Mouse (Mus musculus) liver, embryonic 13.5 days (tissue): Measurements from ENCODE around the gene Wwc2. TPM values are rescaled to one million over a fixed set of nuclear protein-coding genes. Genes with fewer than 3 reads are reported as not detected.

Experiments
- ATAC-seq: fragments of 200-750 bp; cut with Nextera tagmentation; 2 replicates; pipeline ENCODE4 v1.8.0; 2017; ENCODE audit warnings: low read depth, mild to moderate bottlenecking, moderate number of reproducible peaks, moderate library complexity
- DNase-seq: peaks from one replicate; pipeline ENCODE4 v3.0.0; 2022
- H3K27ac ChIP-seq: fragments of 300-500 bp; sonication (generic); 2 replicates; pipeline ENCODE4 v1.5.1; 2015; ENCODE audit warnings: moderate library complexity, mild to moderate bottlenecking, inconsistent platforms
- H3K27me3 ChIP-seq: fragments of 300-500 bp; sonication (generic); 2 replicates; pipeline ENCODE4 v1.6.1; 2015; ENCODE audit warnings: mild to moderate bottlenecking, inconsistent platforms
- H3K36me3 ChIP-seq: fragments of 300-500 bp; sonication (generic); 2 replicates; pipeline ENCODE4 v1.6.1; 2015; ENCODE audit warnings: mild to moderate bottlenecking, inconsistent platforms
- H3K4me1 ChIP-seq: fragments of 300-500 bp; sonication (generic); replicated peaks from 2 replicates; pipeline ENCODE4 v1.6.1; 2015; ENCODE audit warnings: inconsistent platforms
- H3K4me2 ChIP-seq: fragments of 300-500 bp; sonication (generic); 2 replicates; pipeline ENCODE4 v1.6.1; 2015; ENCODE audit warnings: inconsistent platforms, mild to moderate bottlenecking, moderate library complexity
- H3K4me3 ChIP-seq: fragments of 300-500 bp; sonication (generic); replicated peaks from 2 replicates; pipeline ENCODE4 v1.5.1; 2015; ENCODE audit warnings: mild to moderate bottlenecking, inconsistent platforms
- H3K9ac ChIP-seq: fragments of 300-500 bp; sonication (generic); 2 replicates; pipeline ENCODE4 v1.6.1; 2015; ENCODE audit warnings: mild to moderate bottlenecking, inconsistent platforms
- H3K9me3 ChIP-seq: fragments of 300-500 bp; sonication (generic); replicated peaks from 2 replicates; pipeline ENCODE4 v1.6.1; 2016; ENCODE audit warnings: inconsistent platforms
- WGBS: fragments of 180-500 bp; shearing (Covaris S2); methylation state at CpG from one replicate; pipeline ENCODE4 v1.1.7; 2015; ENCODE audit not compliant: insufficient replicate concordance; 5-methylcytosine and 5-hydroxymethylcytosine counted together
- polyA plus RNA-seq: library from polyadenylated mRNA; unstranded; fragments of >200 nt; fragmentation: Nextera tagmentation; extraction: Ambion mirVana; gene quantifications from 2 replicates; pipeline ENCODE4 v1.2.1, GENCODE M21; 2015

The Wwc2 gene
- polyA plus RNA-seq, 1 experiment from 2014 or later, result 1.5 TPM

DNA sequence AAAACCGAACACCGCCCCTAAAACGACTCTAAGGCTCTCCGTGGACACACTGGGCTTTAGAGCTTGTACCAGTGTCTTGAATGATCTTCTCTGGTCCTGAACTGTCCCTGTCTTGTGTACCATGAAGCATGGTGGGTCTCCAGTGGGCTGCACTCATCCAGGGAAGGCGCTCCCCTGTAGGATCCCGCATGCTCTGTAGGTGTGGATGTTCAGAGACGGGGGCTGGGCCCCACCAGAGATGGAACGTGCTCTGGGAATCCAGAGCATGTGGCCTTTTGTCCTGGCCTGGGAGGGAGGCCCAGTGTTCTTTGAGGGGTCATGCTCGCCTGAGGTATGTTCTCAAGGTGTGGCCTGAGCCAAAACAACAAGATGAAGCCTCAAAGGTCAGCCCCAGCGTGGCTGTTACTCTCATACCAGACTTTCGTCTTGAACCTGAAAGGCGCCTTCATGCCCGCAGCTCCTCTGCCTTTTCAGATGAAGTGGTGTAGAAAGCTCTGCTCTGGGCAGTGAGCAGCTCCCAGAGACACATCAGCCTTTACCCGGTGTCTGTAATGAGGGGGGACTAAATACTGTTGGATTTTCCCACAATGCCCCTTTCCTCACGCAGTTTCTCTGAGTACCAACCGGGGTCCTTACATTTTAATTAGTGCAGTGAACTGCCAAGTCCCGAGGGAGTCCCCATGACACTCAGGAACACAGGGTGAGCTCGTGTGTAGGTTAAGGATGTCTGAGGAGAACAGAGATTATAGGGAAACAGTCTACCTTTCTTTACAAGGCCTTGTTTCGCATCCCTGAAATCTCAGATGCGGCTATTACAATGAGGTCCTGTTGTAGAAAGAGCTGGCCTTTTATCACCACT is 169.6 kb downstream of the Wwc2 start:
- DNase-seq (no peak), ATAC-seq (no peak)
- Histone ChIP-seq H3K4me1 (no peaks in the 10 kb centered on the region), H3K4me2 (no peak overlapping the region), H3K36me3 (no peaks in the 10 kb centered on the region), H3K27ac (no peak overlapping the region), H3K9me3 (no peaks in the 10 kb centered on the region), H3K9ac (no peak overlapping the region), H3K4me3 (no peak overlapping the region), H3K27me3 (no peaks in the 10 kb centered on the region)
- WGBS, result 71% methylated on average over 20 of the region's 20 CpGs

GRCm38 (mm10) chr8:47819034-47819433 is 171.7 kb downstream of the Wwc2 start:
- Histone ChIP-seq H3K4me3 (no peak overlapping the region), H3K36me3 (no peaks in the 10 kb centered on the region), H3K27me3 (no peaks in the 10 kb centered on the region), H3K27ac (no peak overlapping the region), H3K4me2 (no peak overlapping the region), H3K9me3 (no peaks in the 10 kb centered on the region), H3K9ac (no peak overlapping the region), H3K4me1 (no peaks in the 10 kb centered on the region)
- WGBS, result 73% methylated on average over 8 of the region's 8 CpGs
- ATAC-seq, result no peak
- DNase-seq, result no peak

DNA sequence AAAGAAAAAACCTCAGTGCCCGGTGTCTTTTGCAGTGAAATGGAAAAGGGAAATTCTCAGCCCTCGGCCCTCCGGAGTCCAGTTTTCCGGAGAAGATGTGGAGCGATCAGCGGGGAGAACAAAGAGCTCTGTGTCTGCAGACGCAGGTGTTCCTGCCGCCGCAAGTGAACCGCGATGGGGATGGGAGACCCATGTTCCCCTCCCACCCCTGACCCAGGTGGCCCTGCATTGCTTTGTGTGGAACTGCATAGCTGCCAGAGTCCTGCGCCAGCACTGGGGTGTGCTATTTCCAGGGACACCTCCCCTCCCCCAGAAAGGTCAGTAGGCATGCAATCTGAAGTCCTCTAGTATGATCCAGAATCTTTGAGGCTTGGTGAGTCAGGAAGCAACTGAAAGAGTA is 179.5 kb downstream of the Wwc2 start:
- H3K27me3 ChIP-seq, result no peaks in the 10 kb centered on the region
- H3K36me3 ChIP-seq, result no peaks in the 10 kb centered on the region
- 75% methylated on average over 12 of the region's 12 CpGs for WGBS
- no peak overlapping the region for H3K9ac ChIP-seq
- DNase-seq (no peak), ATAC-seq (no peak)
- no peak overlapping the region for H3K4me3 ChIP-seq
- no peaks in the 10 kb centered on the region for H3K9me3 ChIP-seq
- no peak overlapping the region for H3K4me2 ChIP-seq
- H3K27ac ChIP-seq, result no peak overlapping the region
- H3K4me1 ChIP-seq, result no peaks in the 10 kb centered on the region

DNA sequence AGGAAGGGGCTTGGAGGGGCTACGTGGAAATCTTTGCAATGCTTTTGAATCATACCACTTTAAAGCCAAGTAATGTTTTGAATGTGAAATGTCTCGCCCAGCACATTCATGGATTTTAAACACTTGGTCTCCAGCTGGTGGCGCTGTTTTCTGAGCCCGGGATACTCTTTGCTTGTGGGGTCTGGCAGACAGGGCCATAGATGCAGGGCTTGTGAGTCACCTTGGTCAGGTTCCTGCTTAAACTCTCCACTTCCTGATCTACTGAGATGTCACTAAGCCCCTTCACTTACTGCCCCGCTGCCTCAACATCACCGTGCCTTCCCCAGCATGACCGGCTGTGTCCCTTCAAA is 180.1 kb downstream of the Wwc2 start:
- Histone ChIP-seq H3K4me2 (no peak overlapping the region), H3K27ac (no peak overlapping the region), H3K4me3 (no peak overlapping the region), H3K36me3 (no peaks in the 10 kb centered on the region), H3K9me3 (no peaks in the 10 kb centered on the region), H3K4me1 (no peaks in the 10 kb centered on the region), H3K27me3 (no peaks in the 10 kb centered on the region), H3K9ac (no peak overlapping the region)
- WGBS, result 69% methylated on average over 7 of the region's 7 CpGs
- no peak for ATAC-seq
- DNase-seq, result no peak

GRCm38 (mm10) chr8:47809970-47810665 is 180.6 kb downstream of the Wwc2 start:
- H3K9ac ChIP-seq, result no peak overlapping the region
- H3K36me3 ChIP-seq, result no peaks in the 10 kb centered on the region
- H3K4me1 ChIP-seq, result no peaks in the 10 kb centered on the region
- H3K4me2 ChIP-seq, result no peak overlapping the region
- no peaks in the 10 kb centered on the region for H3K9me3 ChIP-seq
- DNase-seq (no peak), ATAC-seq (no peak)
- no peak overlapping the region for H3K4me3 ChIP-seq
- H3K27me3 ChIP-seq, result no peaks in the 10 kb centered on the region
- WGBS, result 65% methylated on average over 14 of the region's 14 CpGs
- H3K27ac ChIP-seq, result no peak overlapping the region

- ATAC-seq (no peak), DNase-seq (no peak)
- Histone ChIP-seq H3K9ac (no peak overlapping the region), H3K27me3 (no peaks in the 10 kb centered on the region), H3K4me2 (no peak overlapping the region), H3K27ac (no peak overlapping the region), H3K9me3 (no peaks in the 10 kb centered on the region), H3K36me3 (no peaks in the 10 kb centered on the region), H3K4me1 (no peaks in the 10 kb centered on the region), H3K4me3 (no peak overlapping the region)
- WGBS, result 68% methylated on average over 1 of the region's 1 CpGs
Observed at GRCm38 (mm10) chr8:47804262-47804661, 186.5 kb downstream of the Wwc2 start.

- Histone ChIP-seq H3K27ac (no peak overlapping the region), H3K4me2 (no peak overlapping the region), H3K9ac (no peak overlapping the region), H3K36me3 (no peaks in the 10 kb centered on the region), H3K27me3 (no peaks in the 10 kb centered on the region), H3K4me3 (no peak overlapping the region), H3K4me1 (no peaks in the 10 kb centered on the region), H3K9me3 (no peaks in the 10 kb centered on the region)
- 51% methylated on average over 2 of the region's 2 CpGs for WGBS
- no peak for ATAC-seq
- no peak for DNase-seq
Observed at GRCm38 (mm10) chr8:47802349-47802748, 188.4 kb downstream of the Wwc2 start.

DNA sequence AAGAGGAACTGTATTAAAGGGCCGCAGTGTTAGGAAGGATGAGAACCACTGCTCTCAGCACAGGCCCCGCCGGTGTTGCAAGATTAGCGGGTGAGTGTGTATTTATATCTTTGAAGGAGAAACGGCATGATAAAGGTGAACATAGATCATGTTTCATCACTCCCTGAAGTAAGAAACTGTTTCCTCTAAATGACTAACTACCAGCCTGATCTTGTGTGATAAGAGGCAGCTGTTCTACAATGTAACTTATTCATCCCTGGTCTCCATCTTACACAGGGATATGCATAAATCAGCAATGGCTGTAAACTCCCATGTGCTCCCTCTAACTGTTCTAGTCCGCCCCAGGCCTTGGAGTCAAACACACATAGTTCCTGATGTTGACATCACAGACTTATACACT is 191.3 kb downstream of the Wwc2 start:
- Histone ChIP-seq H3K27me3 (no peaks in the 10 kb centered on the region), H3K9ac (no peak overlapping the region), H3K27ac (no peak overlapping the region), H3K4me1 (no peaks in the 10 kb centered on the region), H3K9me3 (no peaks in the 10 kb centered on the region; the same call in 1 of the 2 replicates), H3K4me3 (no peak overlapping the region), H3K36me3 (no peaks in the 10 kb centered on the region), H3K4me2 (no peak overlapping the region)
- DNase-seq (no peak), ATAC-seq (no peak)
- WGBS, result 64% methylated on average over 6 of the region's 6 CpGs

- H3K27ac ChIP-seq, result no peak overlapping the region
- H3K9me3 ChIP-seq, result peaks cover 7% of the 10 kb centered on the region; the same call in 1 of the 2 replicates
- DNase-seq (no peak), ATAC-seq (no peak)
- no peaks in the 10 kb centered on the region for H3K4me1 ChIP-seq
- no peaks in the 10 kb centered on the region for H3K36me3 ChIP-seq
- WGBS, result 67% methylated on average over 9 of the region's 9 CpGs
- no peaks in the 10 kb centered on the region for H3K27me3 ChIP-seq
- no peak overlapping the region for H3K4me3 ChIP-seq
- no peak overlapping the region for H3K4me2 ChIP-seq
- H3K9ac ChIP-seq, result no peak overlapping the region
Observed at GRCm38 (mm10) chr8:47791986-47792385, 198.7 kb downstream of the Wwc2 start.

DNA sequence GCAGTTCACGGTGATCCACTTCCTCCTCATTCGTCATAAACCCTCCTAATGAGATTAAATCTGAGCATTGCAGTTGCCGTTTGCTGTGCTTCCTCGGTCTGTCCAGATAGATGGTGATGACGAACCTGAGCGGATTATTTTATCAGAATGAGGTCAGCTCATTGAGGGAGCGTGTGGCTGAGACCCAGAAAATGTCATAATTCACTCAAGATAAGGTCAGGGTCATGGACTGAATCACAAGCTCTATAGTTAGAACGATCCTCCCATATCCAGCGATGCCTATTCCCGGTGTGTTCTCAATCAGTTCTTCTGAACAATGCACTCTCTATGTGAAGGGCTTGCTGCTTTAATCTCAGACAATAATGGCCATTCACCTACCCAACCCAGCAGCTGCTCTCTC is 203.0 kb downstream of the Wwc2 start:
- Histone ChIP-seq H3K27me3 (no peaks in the 10 kb centered on the region), H3K27ac (no peak overlapping the region), H3K9ac (no peak overlapping the region), H3K4me2 (no peak overlapping the region), H3K9me3 (no peaks in the 10 kb centered on the region), H3K4me1 (no peaks in the 10 kb centered on the region), H3K4me3 (no peak overlapping the region), H3K36me3 (no peaks in the 10 kb centered on the region)
- DNase-seq (no peak), ATAC-seq (no peak)
- 50% methylated on average over 10 of the region's 10 CpGs for WGBS

- no peak overlapping the region for H3K4me3 ChIP-seq
Observed at GRCm38 (mm10) chr8:47786323-47786722, 204.4 kb downstream of the Wwc2 start.

GRCm38 (mm10) chr8:47784436-47784835 is 206.3 kb downstream of the Wwc2 start:
- Histone ChIP-seq H3K27ac (no peak overlapping the region), H3K36me3 (no peaks in the 10 kb centered on the region), H3K9me3 (no peaks in the 10 kb centered on the region), H3K27me3 (no peaks in the 10 kb centered on the region), H3K4me2 (no peak overlapping the region), H3K9ac (no peak overlapping the region), H3K4me1 (no peaks in the 10 kb centered on the region), H3K4me3 (no peak overlapping the region)
- 69% methylated on average over 7 of the region's 7 CpGs for WGBS
- ATAC-seq (no peak), DNase-seq (no peak)

More at GRCm38 (mm10) chr8:47786323-47786722, 204.4 kb downstream of the Wwc2 start:
- H3K9me3 ChIP-seq, result no peaks in the 10 kb centered on the region
- no peak overlapping the region for H3K4me2 ChIP-seq
- WGBS, result 70% methylated on average over 15 of the region's 15 CpGs
- no peak overlapping the region for H3K9ac ChIP-seq
- H3K36me3 ChIP-seq, result no peaks in the 10 kb centered on the region
- DNase-seq, result no peak
- H3K27ac ChIP-seq, result no peak overlapping the region
- ATAC-seq, result no peak
- no peaks in the 10 kb centered on the region for H3K4me1 ChIP-seq
- no peaks in the 10 kb centered on the region for H3K27me3 ChIP-seq
